9 mouse cellular contexts compared by ENCODE assay signal in genomic region chr1:132155737-132156136, GRCm38 (mm10). TPM values are rescaled to one million over a fixed set of nuclear protein-coding genes. Genes with fewer than 3 reads are reported as not detected.
A peak's percentile ranks its signal among the peaks of the same experiment; 100 is the strongest.
DNase-seq lines count a peak whose midpoint lies in the region; ATAC-seq lines count a peak whose summit lies in the region.
"Had no signal": no experiment of that assay in that cellular context is flagged by ENCODE, and none has a peak within 500 bp of the region (broad histone marks: within the 10 kb centered on the region; RNA-seq: fewer than 3 reads in every experiment).

No protein-coding gene starts in this region.

- no peak overlapping the region for H3K4me3 ChIP-seq in limb, embryonic 13.5 days
- H3K4me3 ChIP-seq in neural tube, embryonic 11.5 days (ENCODE audit: low read depth, low read length) = no peak overlapping the region

- H3K36me3 ChIP-seq in limb, embryonic 13.5 days = no peaks in the 10 kb centered on the region
- no peaks in the 10 kb centered on the region for H3K36me3 ChIP-seq in neural tube, embryonic 11.5 days (ENCODE audit: control insufficient read depth, insufficient read depth, low read length)

- H3K4me2 ChIP-seq in limb, embryonic 13.5 days (replicated peaks) = peak overlapping the region; percentile 19; the same call in 1 of the 2 replicates
- no peak overlapping the region for H3K4me2 ChIP-seq in neural tube, embryonic 11.5 days (ENCODE audit: low read depth)

- H3K9ac ChIP-seq in limb, embryonic 13.5 days = no peak overlapping the region
- H3K9ac ChIP-seq in neural tube, embryonic 11.5 days (ENCODE audit: low read length) = no peak overlapping the region

- peak; percentile 26; the same call in 1 of the 2 replicates for ATAC-seq in limb, embryonic 13.5 days (ENCODE audit: low FRiP score, low read depth)
- ATAC-seq in neural tube, embryonic 11.5 days (ENCODE audit: insufficient read depth, low FRiP score, low TSS enrichment) = no peak

- peak; percentile 90 for DNase-seq in 416B (ENCODE audit: low read depth)
- peak; percentile 92 for DNase-seq in R1 (ENCODE audit: low read depth, low spot score)
- DNase-seq in cerebellum, postnatal 10 days = peak; percentile 89 to 92
- DNase-seq in gastrocnemius, postnatal 10 days = peak; percentile 79
- peak; percentile 91 for DNase-seq in kidney, adult 9 months
- peak; percentile 88 for DNase-seq in neural tube, embryonic 11.5 days (ENCODE audit: low spot score)
- peak; percentile 62 for DNase-seq in testis, postnatal 14 days (ENCODE audit: low spot score)

- H3K9me3 ChIP-seq in limb, embryonic 13.5 days = no peaks in the 10 kb centered on the region
- no peaks in the 10 kb centered on the region for H3K9me3 ChIP-seq in neural tube, embryonic 11.5 days (ENCODE audit: control insufficient read depth, low read length)

- peaks cover 29% of the 10 kb centered on the region for H3K27me3 ChIP-seq in limb, embryonic 13.5 days
- H3K27me3 ChIP-seq in neural tube, embryonic 11.5 days (ENCODE audit: control insufficient read depth, insufficient read depth, low read length) = no peaks in the 10 kb centered on the region

- WGBS in limb, embryonic 13.5 days = 15% methylated on average over 6 of the region's 6 CpGs
- WGBS in neural tube, embryonic 11.5 days = 12% methylated on average over 6 of the region's 6 CpGs

- H3K27ac ChIP-seq in limb, embryonic 13.5 days = no peak overlapping the region
- no peak overlapping the region for H3K27ac ChIP-seq in neural tube, embryonic 11.5 days (ENCODE audit: low read depth, low read length)

- H3K4me1 ChIP-seq in limb, embryonic 13.5 days = peaks cover 20% of the 10 kb centered on the region
- no peaks in the 10 kb centered on the region for H3K4me1 ChIP-seq in neural tube, embryonic 11.5 days (ENCODE audit: control insufficient read depth, insufficient read depth, low read length)

RNA-seq across cellular contexts. Expression of gene Cdk18, which starts 16.3 kb away (rescaled TPM):
- total RNA-seq in gastrocnemius, postnatal 10 days (2021) = 1 to 10 TPM; 1.2 to 2.3 TPM
- polyA plus RNA-seq in limb, embryonic 13.5 days (2015; fragmentation: Nextera tagmentation; extraction: Ambion mirVana) = 2.7 and 3.6 TPM in 2 replicates
- 1.9 TPM in 2 replicates for polyA plus RNA-seq in neural tube, embryonic 11.5 days (2014; fragmentation: Nextera tagmentation; extraction: Ambion mirVana)

RNA-seq across cellular contexts. Expression of gene Lemd1, which starts 35.5 kb away (rescaled TPM):
- total RNA-seq in gastrocnemius, postnatal 10 days (2021) = not detected
- 0.69 and 1.1 TPM in 2 replicates for polyA plus RNA-seq in limb, embryonic 13.5 days (2015; fragmentation: Nextera tagmentation; extraction: Ambion mirVana)
- 5.6 and 6.8 TPM in 2 replicates for polyA plus RNA-seq in neural tube, embryonic 11.5 days (2014; fragmentation: Nextera tagmentation; extraction: Ambion mirVana)
- polyA plus RNA-seq: heart, embryonic 14.5 days had no signal

RNA-seq across cellular contexts. Expression of gene AC124108.1, which starts 35.5 kb away (rescaled TPM):
- under 1 TPM in 1 of 2 experiments, not detected in 1; 0.05 TPM for total RNA-seq in gastrocnemius, postnatal 10 days (2021)
- 0.19 and 0.43 TPM in 2 replicates for polyA plus RNA-seq in limb, embryonic 13.5 days (2015; fragmentation: Nextera tagmentation; extraction: Ambion mirVana)
- polyA plus RNA-seq in neural tube, embryonic 11.5 days (2014; fragmentation: Nextera tagmentation; extraction: Ambion mirVana) = 2.2 and 2.6 TPM in 2 replicates
- polyA plus RNA-seq: heart, embryonic 14.5 days had no signal
